Mouse (Mus musculus): ENCODE measurements around the gene Ogn.
"Not testable (repeated sequence)": the region's sequence is repeated elsewhere in the genome, so short reads cannot be mapped to it uniquely, and the experiment has no call there.

Gene Ogn

DNA sequence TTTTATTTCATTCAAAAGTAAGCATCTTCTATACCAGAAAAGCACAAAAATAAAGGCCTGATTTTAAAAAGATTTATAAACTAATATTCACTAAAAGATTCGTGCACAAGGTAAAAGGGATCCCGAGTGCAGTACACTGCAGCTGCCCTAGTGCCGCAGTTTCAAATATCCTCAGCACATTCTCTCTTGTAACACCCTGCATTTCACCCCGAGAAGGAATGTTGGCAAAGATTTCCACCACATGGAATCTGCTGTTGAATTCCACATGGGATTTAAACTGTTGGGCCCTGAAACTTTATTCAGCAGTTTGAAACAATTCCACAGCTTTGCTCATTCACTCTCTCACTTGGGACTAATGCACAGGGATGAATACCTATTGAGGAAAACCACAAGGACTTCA, at the start of gene Ogn:
Ogn (plus strand) TSS at position 333 of the 400 bp plus-strand sequence.
- POLR2A ChIA-PET, result interaction anchor here in 2 of 4 experiments (0.5 to 0.6 kb wide), 2 partner anchors 42 to 150 kb away, joined by 3 to 7 read pairs; no protein-coding TSS in a partner anchor

DNA sequence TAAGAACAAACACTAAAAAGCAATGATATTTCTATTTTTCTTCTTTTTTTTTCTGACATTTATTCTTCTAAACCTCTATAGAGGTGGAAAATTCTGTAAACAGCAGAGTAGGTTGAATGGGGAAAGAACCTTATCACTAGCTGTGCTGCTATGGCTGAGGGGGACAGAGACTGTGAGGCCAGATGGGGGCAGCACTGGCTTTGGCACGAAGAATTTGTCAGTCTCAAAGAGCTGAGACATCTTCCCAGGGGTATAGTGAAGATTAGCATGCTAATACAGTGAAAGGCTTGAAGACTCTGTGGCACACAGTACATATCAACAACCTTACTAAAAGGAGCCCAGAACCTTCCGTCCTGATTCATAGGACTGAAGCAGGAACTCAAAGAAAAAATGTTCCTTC, 48.7 kb upstream of the Ogn start:
- ChIA-PET POLR2A (no interaction called here), CTCF (interaction anchor here in 2 of 4 experiments (0.5 to 1.1 kb wide), 5 partner anchors 10 to 110 kb away, joined by 3 to 4 read pairs (median 3); no protein-coding TSS in a partner anchor)

More for the DNA sequence above, at the start of gene Ogn:
- CTCF ChIA-PET, result no interaction called here

DNA sequence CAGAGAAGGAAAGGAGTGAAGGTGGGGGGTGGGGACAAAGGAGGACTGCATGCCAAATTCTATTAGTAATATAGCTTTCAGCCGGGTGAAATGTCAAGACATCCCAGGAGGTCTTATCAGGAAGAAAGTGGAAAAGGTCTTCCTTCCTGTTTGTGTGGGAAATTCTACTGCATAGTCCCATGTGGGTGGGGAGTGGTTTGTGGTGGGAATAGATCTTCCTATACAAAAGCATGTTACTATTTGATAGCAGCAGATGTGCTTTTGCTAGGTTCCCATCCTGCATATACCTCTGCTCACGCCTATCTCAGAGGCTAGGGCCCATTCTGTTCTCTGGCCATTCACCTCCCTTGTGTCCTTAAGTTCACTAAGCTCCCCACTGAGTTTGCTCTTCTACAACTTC, 47.0 kb upstream of the Ogn start:
- ChIA-PET POLR2A (interaction anchor here in 2 of 4 experiments (0.5 to 0.8 kb wide), 2 partner anchors 13 to 204 kb away, joined by 3 read pairs; no protein-coding TSS in a partner anchor), CTCF (no interaction called here)

DNA sequence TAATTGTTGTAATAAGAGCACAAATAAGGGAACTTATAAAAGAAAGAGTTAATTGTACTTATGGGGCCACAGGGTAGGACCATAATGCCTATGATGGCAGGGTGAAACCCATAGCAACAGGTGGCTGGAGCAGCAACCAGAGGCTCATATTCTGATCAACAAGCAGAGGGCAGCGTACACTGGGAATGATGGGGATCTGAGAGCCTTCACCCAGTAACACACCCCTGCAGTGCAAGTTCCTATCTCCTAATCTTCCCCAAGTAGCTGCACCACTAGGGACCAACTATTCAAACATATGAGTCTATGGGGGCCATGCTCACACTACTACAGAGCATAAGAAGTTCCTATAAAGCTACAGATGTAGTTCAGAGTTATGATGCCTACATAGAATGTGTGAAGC, 43.5 kb upstream of the Ogn start:
- CTCF ChIA-PET, result no interaction called here
- POLR2A ChIA-PET, result no interaction called here

- POLR2A ChIA-PET, result interaction anchor here in 1 of 4 experiments (0.6 kb wide), 2 partner anchors 24 to 692 kb away, joined by 3 read pairs; no protein-coding TSS in a partner anchor
- CTCF ChIA-PET, result no interaction called here
Observed at GRCm38 (mm10) chr13:49570371-49570770, 37.5 kb upstream of the Ogn start.

- ChIA-PET CTCF (interaction anchor here in 1 of 4 experiments (0.6 kb wide), 1 partner anchor 99 kb away, joined by 3 read pairs; no protein-coding TSS in a partner anchor), POLR2A (no interaction called here)
Observed at GRCm38 (mm10) chr13:49571418-49571817, 36.4 kb upstream of the Ogn start.

GRCm38 (mm10) chr13:49581541-49582530, 26.0 kb upstream of the Ogn start, which contains the start of gene Omd:
Gene Omd, plus strand, starts transcription at chr13:49582462.
- ChIA-PET CTCF (no interaction called here), POLR2A (no interaction called here)

DNA sequence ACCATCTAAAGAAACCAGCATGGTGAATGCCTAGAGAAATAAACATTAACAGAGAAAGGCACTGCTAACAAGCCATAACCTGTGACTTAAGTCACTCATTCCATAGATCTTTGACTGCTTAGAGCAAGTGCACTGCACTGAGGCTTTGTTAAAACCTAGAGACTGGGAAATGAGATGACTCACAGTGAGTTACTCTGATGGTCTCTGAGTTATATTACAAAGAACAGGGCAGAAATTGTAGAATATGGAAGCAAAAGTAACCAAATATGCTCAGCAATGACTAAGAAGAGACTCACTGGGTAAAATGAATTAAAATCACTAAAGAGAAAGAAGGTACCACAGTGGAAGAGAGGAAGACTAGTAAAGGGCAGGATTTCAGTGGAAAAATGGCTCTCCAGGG, 24.0 kb upstream of the Ogn start:
- POLR2A ChIA-PET, result no interaction called here
- CTCF ChIA-PET, result no interaction called here

DNA sequence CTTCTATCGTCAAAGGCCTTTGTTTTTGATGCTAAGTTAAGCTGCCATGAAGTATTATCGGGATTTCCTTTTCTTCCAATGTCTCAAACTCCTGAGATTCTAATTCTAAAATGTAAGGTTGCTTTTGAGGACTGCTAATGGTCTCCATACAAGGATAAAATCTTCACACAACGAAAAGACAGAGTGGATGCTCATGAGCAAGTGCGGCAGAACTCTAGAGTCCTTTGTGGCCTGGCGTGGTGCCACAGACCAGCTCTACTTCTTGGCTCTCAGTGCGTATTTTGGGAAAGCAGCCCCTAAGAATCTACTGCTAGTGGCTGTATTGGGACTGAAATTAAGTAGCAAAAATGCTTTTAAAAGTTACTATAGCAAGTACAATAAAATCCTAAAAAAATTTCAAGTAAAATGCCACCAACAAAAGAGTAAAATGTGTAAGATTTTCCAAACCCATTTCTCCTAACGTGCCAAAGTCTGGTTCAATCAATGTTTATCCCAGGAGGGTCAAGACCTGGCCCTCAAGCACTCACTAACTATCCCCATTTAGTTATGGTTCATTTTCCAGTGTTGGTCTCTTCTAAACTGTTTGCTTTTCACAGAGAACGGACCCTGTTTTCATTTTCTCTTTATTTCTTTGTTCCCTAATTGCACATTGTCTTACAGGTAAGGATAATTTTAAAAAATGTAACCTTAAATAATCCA, 23.4 kb upstream of the Ogn start:
- ChIA-PET POLR2A (no interaction called here), CTCF (no interaction called here)

DNA sequence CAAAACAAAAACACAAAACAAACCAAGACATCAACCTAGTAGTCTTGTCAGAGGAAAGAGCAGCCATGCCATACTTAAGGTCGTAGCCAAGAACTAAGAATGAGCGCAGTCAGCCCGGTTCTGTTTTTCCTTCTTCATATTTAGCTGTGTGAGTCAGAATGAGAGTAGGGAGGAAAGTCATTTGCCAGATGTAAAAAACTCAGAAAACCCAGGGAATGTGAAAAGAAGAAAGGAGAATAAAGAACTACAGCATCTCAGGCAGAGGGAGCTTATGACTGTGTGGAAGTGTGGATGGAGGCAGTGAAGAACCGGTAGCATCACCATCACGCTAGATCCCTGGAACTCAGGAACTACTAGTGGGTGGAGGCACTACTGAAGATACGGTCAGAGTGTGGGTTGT, 21.8 kb upstream of the Ogn start:
- CTCF ChIA-PET, result interaction anchor here in 1 of 4 experiments (0.6 kb wide), 1 partner anchor 13 kb away, joined by 3 read pairs; no protein-coding TSS in a partner anchor

DNA sequence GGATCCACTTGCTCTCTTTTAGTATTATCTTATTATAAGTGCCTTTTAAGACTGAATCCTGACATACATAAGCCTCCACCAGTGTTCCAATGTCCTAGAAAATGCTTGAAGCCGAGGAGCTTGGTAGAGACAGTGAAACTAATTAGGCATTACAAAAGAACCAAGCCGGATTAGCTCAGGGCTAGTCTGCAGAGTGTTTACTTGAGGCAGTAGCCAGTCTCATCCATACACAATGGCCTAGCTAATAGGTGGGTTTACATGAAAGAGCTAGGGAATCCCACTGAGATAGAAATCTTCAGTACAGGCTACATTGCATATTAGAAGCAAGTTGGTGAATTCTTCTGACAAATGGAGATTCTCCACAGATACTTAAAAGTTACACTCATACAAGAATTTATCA, 5.3 kb upstream of the Ogn start:
- POLR2A ChIA-PET, CTCF ChIA-PET: not testable (repeated sequence)

More for the DNA sequence above, 21.8 kb upstream of the Ogn start:
- POLR2A ChIA-PET, result no interaction called here

GRCm38 (mm10) chr13:49603603-49604002, 4.2 kb upstream of the Ogn start:
- ChIA-PET POLR2A (interaction anchor here in 2 of 4 experiments (0.6 to 1.2 kb wide), 2 partner anchors 9 to 1770 kb away, joined by 3 read pairs; no protein-coding TSS in a partner anchor), CTCF (no interaction called here)

- ChIA-PET CTCF (interaction anchor here in 1 of 4 experiments (0.9 kb wide), 1 partner anchor 50 kb away, joined by 3 read pairs; no protein-coding TSS in a partner anchor), POLR2A (no interaction called here)
Observed at GRCm38 (mm10) chr13:49608589-49609322, 910 bp downstream of the Ogn start.

- CTCF ChIA-PET, result no interaction called here
- POLR2A ChIA-PET, result interaction anchor here in 1 of 4 experiments (1.0 kb wide), 1 partner anchor 36 kb away, joined by 3 read pairs; the partner anchor contains the start of genes Cenpp and Nol8
Observed at GRCm38 (mm10) chr13:49617021-49617420, 9.2 kb downstream of the Ogn start.

DNA sequence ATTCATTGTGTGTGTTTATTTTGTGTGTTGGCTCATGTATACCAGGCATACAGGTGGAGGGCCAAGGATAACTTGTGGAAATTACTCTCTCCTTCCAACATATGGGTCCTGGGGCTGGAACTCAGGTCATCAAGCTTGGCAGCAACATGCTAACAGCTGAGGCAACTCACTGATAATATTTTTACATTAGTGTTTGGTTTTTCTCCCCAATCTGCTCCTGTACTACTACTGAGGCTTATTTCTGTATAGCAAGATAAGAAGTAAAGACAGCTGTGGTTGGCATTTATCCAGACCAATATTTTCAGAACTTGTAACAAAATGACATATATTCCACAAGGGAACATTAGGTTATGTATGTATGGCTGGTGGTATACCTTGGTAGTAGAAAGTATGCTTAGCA, 10.5 kb downstream of the Ogn start:
- POLR2A ChIA-PET, result no interaction called here
- CTCF ChIA-PET, result no interaction called here

DNA sequence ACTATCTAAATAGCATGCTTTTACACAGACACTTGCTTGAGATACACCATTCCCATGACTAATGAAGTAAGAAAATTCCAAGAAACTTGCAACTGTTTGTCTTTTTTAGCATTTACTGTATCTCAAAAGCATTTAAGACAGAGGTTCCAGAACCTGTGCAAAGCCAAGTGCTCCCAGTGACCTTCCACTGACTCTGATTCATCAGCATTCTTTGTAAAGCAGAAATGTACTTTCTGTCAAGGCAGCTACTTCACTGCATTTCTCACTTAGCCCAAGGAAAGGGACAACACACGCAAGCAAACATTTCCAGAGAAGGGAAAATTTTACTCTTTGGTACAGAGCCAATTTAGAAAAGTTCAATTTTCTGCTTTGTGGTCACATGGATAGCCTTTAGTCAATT, 15.4 kb downstream of the Ogn start:
- ChIA-PET POLR2A (interaction anchor here in 1 of 4 experiments (1.0 kb wide), 1 partner anchor 29 kb away, joined by 3 read pairs; the partner anchor contains the start of genes Cenpp and Nol8), CTCF (interaction anchor here in 1 of 4 experiments (1.0 kb wide), 1 partner anchor 22 kb away, joined by 3 read pairs; no protein-coding TSS in a partner anchor)

DNA sequence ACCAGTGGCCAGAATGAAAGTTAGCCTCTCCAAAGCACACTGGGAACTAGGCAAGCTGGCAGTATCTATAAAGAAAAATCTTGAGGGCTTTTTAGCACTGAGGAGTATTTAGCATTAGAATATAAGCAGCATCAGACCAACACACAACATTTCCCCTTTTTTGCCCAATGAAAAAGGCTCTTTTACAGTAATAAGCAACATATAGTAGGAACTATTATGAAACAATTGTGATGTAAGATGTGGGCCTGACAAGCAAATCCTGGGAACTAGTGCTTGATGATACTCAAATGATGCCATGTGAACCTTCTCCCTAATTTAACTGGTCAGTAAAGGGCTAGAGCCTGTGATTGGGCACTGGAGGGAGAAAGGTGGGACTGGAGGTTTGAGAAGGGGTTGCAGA, 20.3 kb downstream of the Ogn start:
- POLR2A ChIA-PET, result no interaction called here
- CTCF ChIA-PET, result no interaction called here

DNA sequence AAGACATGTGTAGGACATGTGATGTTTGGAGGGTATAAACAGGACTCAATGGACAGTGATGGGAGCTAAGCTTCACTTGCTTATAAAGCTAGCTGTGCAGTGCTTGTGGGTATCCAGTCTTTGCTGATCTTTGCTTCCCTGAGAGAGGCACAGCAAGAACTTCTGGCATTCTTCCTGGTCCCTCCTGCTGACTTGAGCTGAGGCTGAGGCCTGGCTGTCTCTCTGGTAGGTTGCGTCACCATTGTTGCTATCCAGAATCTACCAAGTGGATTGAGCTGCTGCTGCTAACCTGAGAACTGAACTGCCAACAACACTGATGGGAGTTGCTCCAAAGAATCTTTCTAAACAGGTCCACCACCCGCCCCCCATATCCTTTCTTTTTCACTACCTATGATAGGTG, 21.2 kb downstream of the Ogn start:
- POLR2A ChIA-PET, result no interaction called here

GRCm38 (mm10) chr13:49639965-49640364, 32.1 kb downstream of the Ogn start:
- POLR2A ChIA-PET, result interaction anchor here in 1 of 4 experiments (0.6 to 1.6 kb wide), 4 partner anchors 13 to 86 kb away, joined by 3 to 5 read pairs (median 4); partner anchors contain the start of genes Cenpp and Nol8
- CTCF ChIA-PET, result interaction anchor here in 2 of 4 experiments (0.6 to 0.7 kb wide), 2 partner anchors 14 to 189 kb away, joined by 3 read pairs; no protein-coding TSS in a partner anchor

More for the DNA sequence above, 21.2 kb downstream of the Ogn start:
- CTCF ChIA-PET, result no interaction called here
